Mouse (Mus musculus) limb, embryonic 15.5 days (tissue): ENCODE results near the gene Hipk4. TPM values are rescaled to one million over a fixed set of nuclear protein-coding genes. Genes with fewer than 3 reads are reported as not detected.
A peak's percentile ranks its signal among the peaks of the same experiment; 100 is the strongest.

Source experiments
- ATAC-seq: fragments of 200-750 bp; cut with Nextera tagmentation; 2 replicates; pipeline ENCODE4 v1.8.0; 2017; ENCODE audit warnings: low read depth, moderate TSS enrichment; ENCODE audit not compliant: insufficient number of reproducible peaks, low FRiP score, low TSS enrichment
- H3K27ac ChIP-seq: fragments of 300-500 bp; sonication (generic); 2 replicates; pipeline ENCODE4 v1.5.1; 2015; ENCODE audit warnings: moderate library complexity, mild to moderate bottlenecking, inconsistent platforms
- H3K27me3 ChIP-seq: fragments of 300-500 bp; sonication (generic); 2 replicates; pipeline ENCODE4 v1.6.1; 2015; ENCODE audit warnings: inconsistent platforms
- H3K36me3 ChIP-seq: fragments of 300-500 bp; sonication (generic); 2 replicates; pipeline ENCODE4 v1.6.1; 2015; ENCODE audit warnings: inconsistent platforms
- H3K4me1 ChIP-seq: fragments of 300-500 bp; sonication (generic); 2 replicates; pipeline ENCODE4 v1.6.1; 2015; ENCODE audit warnings: inconsistent platforms
- H3K4me2 ChIP-seq: fragments of 300-500 bp; sonication (generic); 2 replicates; pipeline ENCODE4 v1.6.1; 2015; ENCODE audit warnings: mild to moderate bottlenecking, inconsistent platforms
- H3K4me3 ChIP-seq: fragments of 300-500 bp; sonication (generic); 2 replicates; pipeline ENCODE4 v1.5.1; 2015; ENCODE audit warnings: mild to moderate bottlenecking, inconsistent platforms
- H3K9ac ChIP-seq: fragments of 300-500 bp; sonication (generic); 2 replicates; pipeline ENCODE4 v1.6.1; 2015; ENCODE audit warnings: inconsistent platforms
- H3K9me3 ChIP-seq: fragments of 300-500 bp; sonication (generic); 2 replicates; pipeline ENCODE4 v1.6.1; 2016; ENCODE audit warnings: inconsistent platforms
- WGBS: fragments of 180-500 bp; shearing (Covaris S2); methylation state at CpG from one replicate; pipeline ENCODE4 v1.1.7; 2015; 5-methylcytosine and 5-hydroxymethylcytosine counted together
- polyA plus RNA-seq: library from polyadenylated mRNA; unstranded; fragments of >200 nt; fragmentation: Nextera tagmentation; extraction: Ambion mirVana; gene quantifications from 2 replicates; pipeline ENCODE4 v1.2.1, GENCODE M21; 2015

Gene Hipk4
- polyA plus RNA-seq, 1 experiment from 2014 or later: 0.68 TPM

GRCm38 (mm10) chr7:27501620-27502019 lies 21.4 kb upstream of the Hipk4 start:
- no peak overlapping the region for H3K9ac ChIP-seq
- H3K4me1 ChIP-seq: peaks cover 26% of the 10 kb centered on the region
- no peak overlapping the region for H3K4me3 ChIP-seq
- no peak overlapping the region for H3K4me2 ChIP-seq
- H3K36me3 ChIP-seq: no peaks in the 10 kb centered on the region
- H3K27ac ChIP-seq: peak overlapping the region; percentile 18; the same call in 1 of the 2 replicates
- 55% methylated on average over 4 of the region's 4 CpGs for WGBS
- H3K27me3 ChIP-seq: no peaks in the 10 kb centered on the region
- no peak for ATAC-seq
- H3K9me3 ChIP-seq: no peaks in the 10 kb centered on the region

- Histone ChIP-seq H3K9me3 (no peaks in the 10 kb centered on the region), H3K27me3 (no peaks in the 10 kb centered on the region), H3K4me2 (peak overlapping the region; percentile 65), H3K36me3 (no peaks in the 10 kb centered on the region), H3K27ac (peak overlapping the region; percentile 100), H3K4me3 (peak overlapping the region; percentile 59), H3K4me1 (peaks cover 20% of the 10 kb centered on the region), H3K9ac (no peak overlapping the region)
- ATAC-seq: no peak
- WGBS: 32% methylated on average over 9 of the region's 9 CpGs
Measured at GRCm38 (mm10) chr7:27506765-27507370, 16.2 kb upstream of the Hipk4 start.

GRCm38 (mm10) chr7:27507711-27508647 lies 15.1 kb upstream of the Hipk4 start:
- Histone ChIP-seq H3K4me3 (peak overlapping the region; percentile 59), H3K36me3 (no peaks in the 10 kb centered on the region), H3K27ac (peak overlapping the region; percentile 100), H3K9ac (peak overlapping the region; percentile 70), H3K27me3 (no peaks in the 10 kb centered on the region), H3K4me2 (peak overlapping the region; percentile 65), H3K4me1 (peaks cover 17% of the 10 kb centered on the region), H3K9me3 (no peaks in the 10 kb centered on the region)
- WGBS: under 1% methylated on average over 54 of the region's 54 CpGs
- peak; percentile 91 for ATAC-seq

GRCm38 (mm10) chr7:27508648-27509005 lies 14.4 kb upstream of the Hipk4 start:
- Histone ChIP-seq H3K9me3 (no peaks in the 10 kb centered on the region), H3K4me2 (peak overlapping the region; percentile 65), H3K27ac (peak overlapping the region; percentile 100), H3K4me1 (peaks cover 16% of the 10 kb centered on the region), H3K27me3 (no peaks in the 10 kb centered on the region), H3K9ac (no peak overlapping the region), H3K36me3 (no peaks in the 10 kb centered on the region), H3K4me3 (peak overlapping the region; percentile 59)
- WGBS: 21% methylated on average over 6 of the region's 6 CpGs
- ATAC-seq: no peak; the same call in 1 of the 2 replicates

- WGBS: 85% methylated on average over 2 of the region's 2 CpGs
- Histone ChIP-seq H3K27me3 (no peaks in the 10 kb centered on the region), H3K9me3 (no peaks in the 10 kb centered on the region), H3K4me2 (no peak overlapping the region), H3K36me3 (no peaks in the 10 kb centered on the region), H3K9ac (no peak overlapping the region), H3K27ac (no peak overlapping the region), H3K4me1 (peaks cover 16% of the 10 kb centered on the region), H3K4me3 (no peak overlapping the region)
- ATAC-seq: no peak
Measured at GRCm38 (mm10) chr7:27510809-27511208, 12.3 kb upstream of the Hipk4 start.

- Histone ChIP-seq H3K4me2 (no peak overlapping the region), H3K4me3 (no peak overlapping the region), H3K9me3 (peaks cover 5% of the 10 kb centered on the region; the same call in 1 of the 2 replicates), H3K36me3 (peaks cover 19% of the 10 kb centered on the region), H3K4me1 (no peaks in the 10 kb centered on the region), H3K27ac (no peak overlapping the region), H3K9ac (no peak overlapping the region), H3K27me3 (no peaks in the 10 kb centered on the region)
- no peak for ATAC-seq
- 72% methylated on average over 9 of the region's 9 CpGs for WGBS
Measured at GRCm38 (mm10) chr7:27514961-27515360, 8.1 kb upstream of the Hipk4 start.

- Histone ChIP-seq H3K36me3 (peaks cover 21% of the 10 kb centered on the region), H3K9ac (no peak overlapping the region), H3K4me1 (no peaks in the 10 kb centered on the region), H3K27ac (no peak overlapping the region), H3K27me3 (no peaks in the 10 kb centered on the region), H3K4me3 (no peak overlapping the region), H3K4me2 (no peak overlapping the region), H3K9me3 (peaks cover 9% of the 10 kb centered on the region; the same call in 1 of the 2 replicates)
- ATAC-seq: no peak
- 88% methylated on average over 9 of the region's 9 CpGs for WGBS
Measured at GRCm38 (mm10) chr7:27518314-27518713, 4.8 kb upstream of the Hipk4 start.

- Histone ChIP-seq H3K4me3 (no peak overlapping the region), H3K4me2 (no peak overlapping the region), H3K36me3 (peaks cover 21% of the 10 kb centered on the region), H3K4me1 (no peaks in the 10 kb centered on the region), H3K9ac (no peak overlapping the region), H3K9me3 (peaks cover 9% of the 10 kb centered on the region; the same call in 1 of the 2 replicates), H3K27ac (no peak overlapping the region; the same call in 1 of the 2 replicates), H3K27me3 (no peaks in the 10 kb centered on the region)
- ATAC-seq: no peak
Measured at GRCm38 (mm10) chr7:27520104-27520503, 3.0 kb upstream of the Hipk4 start.

- peaks cover 21% of the 10 kb centered on the region for H3K36me3 ChIP-seq
- no peak overlapping the region for H3K9ac ChIP-seq
- H3K4me3 ChIP-seq: no peak overlapping the region
- no peaks in the 10 kb centered on the region for H3K4me1 ChIP-seq
- H3K9me3 ChIP-seq: peaks cover 9% of the 10 kb centered on the region; the same call in 1 of the 2 replicates
- WGBS: 54% methylated on average over 1 of the region's 1 CpGs
- H3K27ac ChIP-seq: no peak overlapping the region; the same call in 1 of the 2 replicates
- no peak for ATAC-seq
- H3K27me3 ChIP-seq: no peaks in the 10 kb centered on the region
- H3K4me2 ChIP-seq: no peak overlapping the region
Measured at GRCm38 (mm10) chr7:27520599-27520998, 2.5 kb upstream of the Hipk4 start.

GRCm38 (mm10) chr7:27523805-27524204 lies 738 bp downstream of the Hipk4 start:
- Histone ChIP-seq H3K9me3 (peaks cover 9% of the 10 kb centered on the region; the same call in 1 of the 2 replicates), H3K36me3 (peaks cover 12% of the 10 kb centered on the region), H3K27ac (no peak overlapping the region), H3K4me2 (no peak overlapping the region), H3K4me1 (0 out of 2 replicates have a peak, but pooled peaks cover 2% of the 10 kb centered on the region), H3K27me3 (no peaks in the 10 kb centered on the region), H3K4me3 (no peak overlapping the region), H3K9ac (no peak overlapping the region)
- ATAC-seq: no peak
- WGBS: 94% methylated on average over 13 of the region's 13 CpGs

- Histone ChIP-seq H3K9me3 (no peaks in the 10 kb centered on the region), H3K36me3 (peaks cover 23% of the 10 kb centered on the region), H3K4me3 (no peak overlapping the region), H3K9ac (no peak overlapping the region), H3K27me3 (no peaks in the 10 kb centered on the region), H3K27ac (no peak overlapping the region), H3K4me1 (0 out of 2 replicates have a peak, but pooled peaks cover 2% of the 10 kb centered on the region), H3K4me2 (no peak overlapping the region)
- 23% methylated on average over 10 of the region's 10 CpGs for WGBS
- no peak for ATAC-seq
Measured at GRCm38 (mm10) chr7:27526039-27526827, 3.2 kb downstream of the Hipk4 start.
